Comparison of ENCODE assay signal across 8 mouse cellular contexts in genomic region chr3:122483066-122483782, GRCm38 (mm10).
DNase-seq lines count a peak whose midpoint lies in the region; ATAC-seq lines count a peak whose summit lies in the region.

No protein-coding gene starts in this region.

- H3K4me1 ChIP-seq in hindbrain, embryonic 11.5 days (replicated peaks; ENCODE audit: control insufficient read depth, insufficient read depth, low read length): peaks cover 13% of the 10 kb centered on the region
- peaks cover 46% of the 10 kb centered on the region for H3K4me1 ChIP-seq in neural tube, embryonic 12.5 days
- H3K4me1 ChIP-seq in liver, embryonic 12.5 days: peaks cover 17% of the 10 kb centered on the region; the same call in 1 of the 2 replicates

- H3K4me3 ChIP-seq in hindbrain, embryonic 11.5 days (ENCODE audit: low read depth, low read length): no peak overlapping the region
- no peak overlapping the region for H3K4me3 ChIP-seq in neural tube, embryonic 12.5 days
- no peak overlapping the region for H3K4me3 ChIP-seq in liver, embryonic 12.5 days

- H3K4me2 ChIP-seq in hindbrain, embryonic 11.5 days (replicated peaks; ENCODE audit: low read depth, low read length): no peak overlapping the region
- H3K4me2 ChIP-seq in neural tube, embryonic 12.5 days (replicated peaks): peak overlapping the region; percentile 26; the same call in 1 of the 2 replicates
- H3K4me2 ChIP-seq in liver, embryonic 12.5 days: no peak overlapping the region

- H3K9ac ChIP-seq in hindbrain, embryonic 11.5 days (ENCODE audit: low read depth, low read length): no peak overlapping the region
- peak overlapping the region; percentile 36; the same call in 1 of the 2 replicates for H3K9ac ChIP-seq in neural tube, embryonic 12.5 days
- no peak overlapping the region for H3K9ac ChIP-seq in liver, embryonic 12.5 days

- peak; percentile 21; the same call in 1 of the 2 replicates for ATAC-seq in cerebellum, adult (ENCODE audit: insufficient number of reproducible peaks, low FRiP score, low TSS enrichment)
- ATAC-seq in hindbrain, embryonic 11.5 days (ENCODE audit: low FRiP score): peak; percentile 38; the same call in 1 of the 2 replicates
- ATAC-seq in neural tube, embryonic 12.5 days (ENCODE audit: low FRiP score, low read depth): no peak; the same call in 1 of the 2 replicates
- ATAC-seq in liver, embryonic 12.5 days: no peak

- peak overlapping the region; percentile 4; the same call in 1 of the 2 replicates for H3K27ac ChIP-seq in hindbrain, embryonic 11.5 days (ENCODE audit: low read depth, low read length)
- H3K27ac ChIP-seq in neural tube, embryonic 12.5 days: no peak overlapping the region
- H3K27ac ChIP-seq in liver, embryonic 12.5 days: no peak overlapping the region

- no peak for DNase-seq in cerebellum, adult 9-10 months
- DNase-seq in right cerebral cortex, postnatal 4 days: peak; percentile 59
- no peak for DNase-seq in right cerebral cortex, adult 18-20 months
- DNase-seq in hindbrain, embryonic 11.5 days (ENCODE audit: low spot score): peak; percentile 44
- no peak for DNase-seq in c-Kit-positive CD71-positive TER-119-positive erythroid progenitor cells, embryonic 14.5 days (ENCODE audit: low spot score)

- 31% methylated on average over 14 of the region's 14 CpGs for WGBS in hindbrain, embryonic 11.5 days
- WGBS in neural tube, embryonic 12.5 days: 22% methylated on average over 14 of the region's 14 CpGs
- WGBS in liver, embryonic 12.5 days (ENCODE audit: insufficient replicate concordance): 50% methylated on average over 14 of the region's 14 CpGs

- no peaks in the 10 kb centered on the region for H3K9me3 ChIP-seq in hindbrain, embryonic 11.5 days (ENCODE audit: control insufficient read depth, low read length)
- H3K9me3 ChIP-seq in neural tube, embryonic 12.5 days: no peaks in the 10 kb centered on the region
- H3K9me3 ChIP-seq in liver, embryonic 12.5 days (replicated peaks): no peaks in the 10 kb centered on the region

- H3K27me3 ChIP-seq in hindbrain, embryonic 11.5 days (ENCODE audit: control insufficient read depth, insufficient read depth, low read length): no peaks in the 10 kb centered on the region
- no peaks in the 10 kb centered on the region for H3K27me3 ChIP-seq in neural tube, embryonic 12.5 days (replicated peaks)
- H3K27me3 ChIP-seq in liver, embryonic 12.5 days (replicated peaks): no peaks in the 10 kb centered on the region

- H3K36me3 ChIP-seq in hindbrain, embryonic 11.5 days (ENCODE audit: control insufficient read depth, insufficient read depth, low read length): no peaks in the 10 kb centered on the region
- H3K36me3 ChIP-seq in neural tube, embryonic 12.5 days: no peaks in the 10 kb centered on the region
- H3K36me3 ChIP-seq in liver, embryonic 12.5 days: no peaks in the 10 kb centered on the region

Comparison
In these comparisons a context has a peak if more than half of its experiments do, and no peak if none do; other contexts are left out.
1. DNase-seq: peak in right cerebral cortex, postnatal 4 days (single experiment) and hindbrain, embryonic 11.5 days (single experiment); none in cerebellum, adult 9-10 months (single experiment), right cerebral cortex, adult 18-20 months (single experiment) and c-Kit-positive CD71-positive TER-119-positive erythroid progenitor cells, embryonic 14.5 days (single experiment).
2. ATAC-seq: peak in cerebellum, adult (single experiment) and hindbrain, embryonic 11.5 days (single experiment); none in neural tube, embryonic 12.5 days (single experiment) and liver, embryonic 12.5 days (single experiment).